Mouse (Mus musculus) erythroid progenitor cell, adult 5-6 weeks (primary cell): ENCODE measurements around the gene Slc25a12. TPM values are rescaled to one million over a fixed set of nuclear protein-coding genes. Genes with fewer than 3 reads are reported as not detected.
"Not testable (repeated sequence)": the region's sequence is repeated elsewhere in the genome, so short reads cannot be mapped to it uniquely, and the experiment has no call there.

Source experiments
- ATAC-seq: replicated peaks from 2 replicates; pipeline ENCODE4 v1.8.0; 2016; ENCODE audit warnings: moderate number of reproducible peaks, mild to moderate bottlenecking, moderate TSS enrichment, inconsistent platforms; ENCODE audit not compliant: poor library complexity, low FRiP score, severe bottlenecking
- total RNA-seq, 2 experiments: library from RNA; stranded (forward) in 1 of 2; stranded (reverse) in 1 of 2; fragments of 150-400 nt in 1 of 2; fragments of 186-747, 209-891 nt in 1 of 2; gene quantifications; 2 replicates each; pipeline versions ENCODE4 v1.2.3 to v1.2.4; 2015 to 2017; ENCODE audit warnings: low replicate concordance in 2 of 2

Slc25a12 gene
- total RNA-seq (2015; ENCODE audit: low replicate concordance), result 11.2 and 18.0 TPM in 2 replicates
- 15.8 and 25.6 TPM in 2 replicates for total RNA-seq (2017; ENCODE audit: low replicate concordance)

GRCm38 (mm10) chr2:71367125-71367880, at the start of gene Slc25a12:
Gene Slc25a12, minus strand, starts transcription at chr2:71367749.
- ATAC-seq, result peak; percentile 98

DNA sequence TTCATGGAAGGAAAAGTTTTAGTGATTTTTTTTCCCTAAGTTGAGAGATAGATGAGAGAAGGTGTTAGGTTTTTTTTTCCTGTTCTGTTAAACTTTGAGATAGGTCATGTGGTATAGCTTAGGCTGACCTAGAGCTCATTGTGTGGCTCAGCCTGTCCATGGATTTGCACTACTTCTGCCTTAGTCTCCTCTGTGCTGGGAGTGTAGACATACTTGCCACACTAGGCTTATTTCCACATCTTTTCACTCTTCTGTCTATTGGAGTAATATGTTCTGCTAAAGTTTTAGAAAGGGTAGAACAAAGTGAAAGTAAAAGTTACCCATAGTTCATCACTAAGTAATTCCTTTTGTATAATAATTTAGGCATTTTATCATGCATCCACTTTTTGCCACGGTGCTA, 38.1 kb upstream of the Slc25a12 start:
- ATAC-seq, result no peak

DNA sequence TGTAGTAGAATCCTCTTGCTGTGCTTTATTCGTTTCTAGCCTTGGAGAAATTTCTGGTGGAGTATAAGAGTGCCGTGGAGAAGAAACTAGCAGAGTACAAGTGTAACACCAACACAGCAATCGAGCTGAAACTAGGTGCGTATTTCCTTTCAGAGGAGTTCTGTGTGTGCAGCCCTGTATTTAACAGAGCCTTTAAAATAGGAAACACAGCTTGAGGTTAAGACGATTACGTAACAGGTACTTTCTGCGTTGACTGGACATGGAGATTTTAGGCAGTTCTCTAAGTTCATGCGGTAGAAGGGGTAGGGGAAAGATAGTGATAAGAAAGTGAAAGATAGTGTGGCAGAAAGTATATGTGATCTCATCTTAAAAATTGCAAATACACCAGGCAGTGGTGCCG, 22.3 kb upstream of the Slc25a12 start:
- ATAC-seq, result no peak

GRCm38 (mm10) chr2:71388951-71389763, 21.6 kb upstream of the Slc25a12 start, which contains the start of gene Hat1:
Gene Hat1, plus strand, starts transcription at chr2:71388958.
- peak; percentile 100 for ATAC-seq

DNA sequence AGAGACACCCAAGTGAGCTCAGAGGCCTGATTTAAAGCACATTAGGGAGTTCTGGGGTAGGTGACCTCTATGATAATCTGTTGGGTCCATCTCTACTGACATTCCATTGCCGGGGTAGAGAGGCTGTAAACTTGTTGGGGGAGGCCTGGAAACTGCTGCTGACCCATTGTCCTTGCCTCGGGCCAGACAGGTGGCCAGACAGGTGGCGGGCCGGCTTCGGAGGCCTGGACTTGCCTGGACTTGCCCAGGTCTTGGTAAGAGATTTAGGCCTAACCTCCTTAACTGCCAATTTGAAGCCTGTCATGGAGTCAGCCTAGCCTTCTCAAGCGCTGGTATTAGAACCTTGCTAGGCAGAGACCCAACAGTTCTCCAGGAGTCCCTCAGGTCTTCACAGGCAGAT, 20.2 kb upstream of the Slc25a12 start:
- no peak for ATAC-seq

DNA sequence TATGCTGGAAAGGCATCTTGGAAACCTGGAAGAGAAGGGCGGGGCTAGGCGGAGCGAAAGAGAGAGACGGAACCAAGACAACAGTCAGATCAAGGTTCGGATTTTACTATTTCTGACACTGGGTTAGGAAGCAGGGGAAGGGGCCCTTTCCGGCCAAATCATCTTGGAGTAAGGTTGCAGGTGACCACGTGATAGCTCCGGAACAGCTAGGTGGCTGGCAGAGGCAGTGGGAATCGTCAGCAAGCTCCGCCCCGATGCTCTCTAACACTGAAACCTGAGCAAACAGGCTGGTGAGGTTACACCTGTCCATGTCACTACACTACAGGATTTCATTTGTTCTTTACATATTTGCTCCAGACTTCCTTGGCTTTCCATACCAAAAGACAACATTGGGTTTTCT, 16.3 kb upstream of the Slc25a12 start:
- ATAC-seq, result no peak

DNA sequence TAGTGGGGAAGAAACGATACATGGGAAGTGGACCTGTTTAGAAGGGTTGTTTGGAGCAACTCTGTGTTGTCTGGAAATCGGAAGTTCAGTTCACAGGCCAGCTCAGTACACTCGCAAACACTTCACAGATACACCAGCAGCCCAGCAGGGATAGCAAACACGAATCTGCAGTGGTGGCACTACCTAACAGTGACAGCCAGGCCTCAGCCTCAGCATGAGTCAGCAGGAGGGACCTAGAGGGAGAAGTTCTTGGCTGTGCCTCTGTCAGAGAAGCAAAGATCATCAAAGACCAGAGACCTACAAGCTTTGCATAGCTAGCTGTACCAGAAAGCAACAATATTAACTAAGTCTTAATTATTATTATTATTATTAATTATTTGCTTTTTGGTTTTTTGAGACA, 14.4 kb upstream of the Slc25a12 start:
- no peak for ATAC-seq

- no peak for ATAC-seq
These were observed 9.9 kb upstream of the Slc25a12 start for GRCm38 (mm10) chr2:71377426-71377825.

DNA sequence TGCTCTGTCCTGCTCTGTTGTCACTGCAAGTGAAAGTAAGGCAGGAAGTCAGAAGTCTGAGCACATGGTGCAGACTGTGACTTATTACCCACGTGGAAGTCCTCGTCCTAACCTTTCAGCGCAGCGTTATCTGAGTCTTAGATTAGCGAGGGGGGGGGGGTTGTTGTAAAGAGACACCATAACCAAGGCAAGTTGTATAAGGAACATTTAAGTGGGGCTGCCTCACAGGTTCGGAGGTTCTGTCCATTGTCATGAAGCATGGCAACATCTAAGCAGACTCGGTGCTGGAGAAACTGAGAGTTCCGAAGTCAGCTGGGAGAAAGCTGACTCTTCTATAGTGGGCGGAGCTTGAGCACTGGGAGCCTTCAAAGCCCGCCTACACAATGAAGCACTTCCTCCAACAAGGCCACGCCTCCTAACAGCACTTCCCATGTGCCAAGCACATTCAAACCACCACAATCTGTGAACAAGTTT, 8.9 kb upstream of the Slc25a12 start:
- ATAC-seq, result peak; percentile 80

DNA sequence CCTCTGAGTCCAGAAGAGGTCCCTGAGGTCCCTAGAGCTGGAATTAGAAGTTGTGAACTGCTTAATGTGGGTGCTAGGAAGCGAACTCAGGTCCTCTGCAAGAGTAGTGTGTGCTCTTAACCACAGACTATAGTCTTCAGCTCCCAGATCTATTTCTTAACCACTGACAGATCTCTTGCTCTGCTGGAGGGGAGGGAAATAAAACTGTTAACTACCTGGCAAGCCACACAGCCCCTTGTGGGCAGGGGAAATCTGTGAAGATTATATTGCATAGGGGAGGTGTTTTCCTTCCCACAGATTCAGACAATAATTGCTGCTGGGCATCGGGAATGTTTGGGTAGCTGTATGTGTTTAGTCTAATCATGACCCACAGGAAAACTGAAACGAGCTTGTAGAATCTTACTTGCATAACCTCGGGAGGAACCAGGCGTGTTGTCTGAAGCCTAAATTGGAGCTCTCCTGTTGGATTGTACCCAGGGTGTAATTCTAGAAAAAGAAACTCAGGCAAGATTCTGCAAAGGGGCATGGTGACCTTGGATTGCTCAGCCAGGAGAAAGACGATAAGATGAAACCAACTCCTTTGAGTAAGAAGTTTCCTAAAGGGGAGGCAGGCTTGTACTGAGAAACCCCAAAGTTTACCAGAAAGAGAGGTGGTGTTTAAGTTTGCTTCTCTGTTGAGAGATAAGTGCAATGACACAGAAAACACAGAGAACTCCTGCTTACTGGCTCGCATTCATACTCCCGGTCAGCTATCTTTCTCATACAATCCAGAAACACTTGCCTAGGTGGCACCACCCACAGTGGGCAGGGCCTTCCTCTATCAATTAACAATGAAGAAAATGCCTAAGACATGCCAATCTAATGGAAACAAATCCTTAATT, 7.0 kb upstream of the Slc25a12 start:
- peak; percentile 90 for ATAC-seq

DNA sequence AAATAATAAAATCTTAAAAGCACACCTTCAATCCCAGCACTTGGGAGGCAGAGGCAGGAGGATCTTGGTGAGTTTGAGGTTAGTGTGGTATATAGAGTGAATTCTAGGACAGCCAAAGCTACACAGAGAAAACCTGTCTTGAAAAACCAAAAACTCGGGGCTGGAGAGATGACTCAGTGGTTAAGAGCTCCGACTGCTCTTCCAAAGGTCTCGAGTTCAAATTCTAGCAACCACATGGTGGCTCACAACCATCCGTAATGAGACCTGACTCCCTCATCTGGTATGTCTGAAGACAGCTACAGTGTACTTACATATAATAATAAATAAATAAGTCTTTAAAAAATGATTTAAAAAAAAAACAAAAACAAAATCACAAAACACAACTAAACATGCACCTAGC, 4.7 kb upstream of the Slc25a12 start:
- not testable (repeated sequence) for ATAC-seq

DNA sequence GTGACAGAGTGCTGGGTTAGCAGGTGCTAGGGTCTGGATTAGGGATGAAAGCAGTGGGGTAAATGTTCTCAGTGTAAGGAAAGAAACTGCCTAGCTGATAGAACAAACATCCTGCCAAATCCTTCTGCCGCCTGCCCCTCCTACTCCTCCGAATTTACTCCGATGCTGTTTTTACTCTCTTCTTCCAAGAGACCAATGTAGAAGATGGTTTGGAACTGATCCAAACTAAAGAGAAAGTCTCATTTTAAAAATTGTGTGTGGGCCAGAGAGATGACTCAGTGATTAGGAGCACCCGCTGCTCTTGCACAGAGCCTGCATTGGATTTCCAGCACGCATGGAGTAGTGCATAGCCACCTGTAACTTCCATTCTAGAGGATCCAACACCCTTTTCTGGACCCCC, 4.2 kb upstream of the Slc25a12 start:
- ATAC-seq, result no peak

GRCm38 (mm10) chr2:71368086-71368485, 537 bp upstream of the Slc25a12 start:
- ATAC-seq, result peak; percentile 6; the same call in 1 of the 2 replicates

DNA sequence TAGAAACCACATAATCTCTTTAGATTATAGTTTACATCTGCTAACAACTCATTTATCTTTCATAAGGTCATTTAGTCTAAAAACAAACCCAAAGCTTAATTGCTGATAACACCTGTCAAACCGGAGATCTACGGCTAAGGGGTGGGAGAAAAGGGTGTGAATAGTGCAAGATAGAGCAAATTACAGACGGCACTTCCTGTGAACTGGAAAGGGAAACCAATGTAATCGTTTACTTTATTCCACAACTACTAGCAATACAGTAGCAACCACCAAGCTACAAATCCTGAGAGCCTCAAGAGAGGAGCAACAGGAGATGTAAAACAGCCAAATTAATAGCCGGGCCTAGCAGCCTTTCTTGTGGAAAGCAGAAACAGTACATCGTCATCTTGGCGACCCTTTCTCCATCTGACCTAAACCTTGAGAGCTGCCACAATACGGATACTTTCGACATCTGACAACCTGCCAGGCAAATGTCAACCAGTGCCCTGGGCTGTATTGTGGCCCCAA, 878 bp downstream of the Slc25a12 start:
- no peak for ATAC-seq

GRCm38 (mm10) chr2:71360192-71360591, 7.4 kb downstream of the Slc25a12 start:
- ATAC-seq, result no peak

DNA sequence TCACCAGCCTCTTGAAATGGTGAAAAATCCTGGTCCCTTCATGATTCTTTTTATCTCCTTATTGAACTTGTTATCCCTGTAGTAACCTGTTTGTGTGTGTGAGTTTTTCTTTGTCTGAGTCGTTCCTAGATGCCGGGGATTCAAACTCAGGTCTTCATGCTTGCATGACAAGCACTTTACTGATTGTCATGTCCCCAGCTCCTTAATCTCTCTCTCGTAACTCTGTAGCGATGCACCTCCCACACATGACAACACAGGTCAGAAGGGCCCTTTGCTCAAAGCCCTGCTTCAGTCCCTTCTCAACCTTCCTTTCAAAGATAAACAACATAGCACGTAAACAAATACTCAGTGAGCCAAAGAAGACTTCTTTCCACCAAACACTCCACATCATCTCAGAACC, 9.2 kb downstream of the Slc25a12 start:
- ATAC-seq, result no peak

DNA sequence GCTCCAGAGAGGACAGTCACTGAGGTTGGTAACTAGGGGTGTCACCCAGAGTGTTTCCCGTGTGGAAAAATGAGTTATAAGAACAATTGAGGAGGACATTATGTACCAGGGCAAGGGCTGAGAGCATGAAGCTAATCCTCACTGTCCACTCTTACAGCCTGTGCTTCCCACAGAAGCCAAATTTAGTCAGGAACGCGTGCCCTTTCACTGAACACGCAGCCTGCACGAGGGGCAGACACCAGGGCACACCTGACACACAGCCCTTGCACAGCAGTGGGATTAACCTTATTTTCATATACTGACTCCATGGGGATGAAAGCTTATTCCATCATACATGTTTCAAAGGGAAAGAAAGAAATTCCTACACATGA, 13.5 kb downstream of the Slc25a12 start:
- no peak for ATAC-seq

DNA sequence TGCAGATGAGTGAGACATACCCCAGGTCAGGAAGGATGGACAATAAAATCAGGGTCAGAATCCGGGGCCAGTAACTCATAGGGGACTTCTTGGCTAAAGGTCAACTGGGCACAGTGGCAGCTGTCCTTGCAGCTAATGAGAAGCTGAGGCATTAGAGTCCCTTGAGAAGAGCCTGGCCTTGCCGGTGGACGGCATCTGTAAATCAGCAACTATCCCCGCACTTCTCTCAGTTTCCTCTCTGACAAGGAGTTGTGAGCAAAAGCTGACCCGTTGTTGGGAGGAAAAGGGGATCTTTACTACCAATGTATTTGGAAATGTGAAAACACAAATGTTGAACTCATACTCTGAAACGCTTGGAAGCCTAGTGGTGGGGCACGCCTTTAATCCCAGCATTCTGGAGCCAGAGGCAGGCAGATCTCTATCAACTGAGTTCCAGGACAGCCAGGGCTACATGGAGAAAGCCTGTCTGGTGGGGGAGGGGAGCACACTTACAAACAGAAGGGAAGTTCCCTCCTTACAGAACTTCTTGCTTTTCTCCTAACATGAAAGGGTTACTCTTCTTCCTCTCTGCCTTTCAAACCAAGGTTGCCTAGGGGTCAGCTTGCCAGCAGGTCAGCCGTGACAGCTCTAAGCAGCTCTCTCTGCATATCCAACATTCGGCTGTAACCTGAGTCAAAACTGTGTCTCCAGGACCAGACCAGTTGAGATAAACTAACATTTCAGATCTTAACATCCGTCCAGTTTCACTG, 14.1 kb downstream of the Slc25a12 start:
- no peak for ATAC-seq

- ATAC-seq, result no peak
These were observed 15.9 kb downstream of the Slc25a12 start for GRCm38 (mm10) chr2:71351727-71351987.
